Mouse (Mus musculus) brain, embryonic 14.5 days (tissue): ENCODE measurements at regions not wholly inside any gene's neighbourhood (a gene's known extent, or its start where the extent isn't known, plus 50 kb on each side); places are given as distances from the start of the nearest gene placed in this dataset.
A peak's percentile ranks its signal among the peaks of the same experiment; 100 is the strongest.

Source experiments
- CTCF ChIP-seq: fragments of 200-500 bp; IDR thresholded peaks from 2 replicates; pipeline ENCODE4 v1.5.1; 2012; ENCODE audit warnings: inconsistent platforms, mild to moderate bottlenecking, moderate library complexity, borderline replicate concordance; ENCODE audit not compliant: insufficient read depth, insufficient read length; ENCODE audit errors: extremely low read depth
- POLR2A ChIP-seq: fragments of 200-500 bp; IDR thresholded peaks from 2 replicates; pipeline ENCODE4 v1.6.1; 2012; ENCODE audit warnings: mild to moderate bottlenecking, inconsistent platforms, borderline replicate concordance; ENCODE audit not compliant: poor library complexity, insufficient read depth, insufficient read length, severe bottlenecking; ENCODE audit errors: extremely low read depth

DNA sequence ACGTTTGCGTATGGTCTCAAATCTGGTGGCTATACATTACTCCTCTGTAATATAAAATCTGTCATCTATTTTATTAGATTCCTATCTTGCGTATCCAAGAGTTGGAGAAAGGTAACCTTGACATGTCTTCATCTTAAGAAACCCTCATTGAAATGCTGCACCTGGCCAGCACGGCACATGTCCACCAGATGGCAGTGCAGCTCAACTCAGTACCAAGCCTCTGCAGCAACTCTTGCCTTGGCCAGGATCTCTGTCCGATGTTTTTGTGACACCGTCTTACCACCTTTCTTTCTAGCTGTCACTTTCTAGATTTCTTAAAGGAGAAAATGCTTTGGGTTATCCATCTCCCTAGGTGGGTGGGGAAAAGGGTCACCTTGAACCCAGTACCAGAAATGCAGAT, 134.1 kb upstream of the Dcn start:
- no peak for TF ChIP-seq POLR2A
- peak; percentile 93 for TF ChIP-seq CTCF
